Mouse (Mus musculus) ES-E14 (cell line): Measurements from ENCODE around the gene Pram1.

ENCODE experiments used
- CHD2 ChIP-seq: IDR thresholded peaks from 2 replicates; pipeline ENCODE4 v1.6.1; 2014; ENCODE audit warnings: mild to moderate bottlenecking, low read depth, low read length, inconsistent platforms
- HCFC1 ChIP-seq: IDR thresholded peaks from 2 replicates; pipeline ENCODE4 v1.6.1; 2012; ENCODE audit warnings: low read length, inconsistent platforms, borderline replicate concordance; ENCODE audit not compliant: insufficient read depth
- MAFK ChIP-seq: IDR thresholded peaks from 2 replicates; pipeline ENCODE4 v1.6.1; 2014; ENCODE audit warnings: mild to moderate bottlenecking, low read depth, low read length, inconsistent platforms; ENCODE audit not compliant: insufficient read depth
- ZNF384 ChIP-seq: IDR thresholded peaks from 2 replicates; pipeline ENCODE4 v1.6.1; 2012; ENCODE audit warnings: low read depth, low read length, inconsistent platforms

DNA sequence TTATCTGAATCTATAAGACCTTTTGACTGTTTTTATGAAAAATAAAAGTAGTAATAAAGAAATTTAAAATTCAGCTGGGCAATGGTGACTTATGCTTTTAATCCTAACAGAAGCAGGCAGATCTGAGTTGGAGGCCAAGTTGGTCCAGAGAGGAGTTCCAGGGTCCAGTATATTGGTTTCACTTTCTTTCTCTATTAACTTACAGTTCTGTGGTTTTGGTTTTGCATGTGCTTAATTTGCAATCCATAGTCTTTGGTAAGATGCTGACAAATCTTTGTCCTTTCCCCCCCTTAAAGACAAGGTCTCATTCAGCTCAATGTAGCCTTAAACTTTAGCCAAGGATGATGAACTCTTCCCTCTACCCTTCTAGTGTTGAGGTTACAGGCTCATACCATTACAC, 40.9 kb downstream of the Pram1 start:
- TF ChIP-seq HCFC1 (no peak), MAFK (no peak), CHD2 (no peak), ZNF384 (no peak)
